Mouse (Mus musculus) heart, adult 2 months (tissue): ENCODE results near the gene Fbxo44.

Source experiments
- CTCF ChIP-seq: fragments of 200-600 bp; IDR thresholded peaks from 2 replicates; pipeline ENCODE4 v1.8.1; 2022; ENCODE audit warnings: antibody characterized with exemption, mild to moderate bottlenecking, moderate library complexity
- EP300 ChIP-seq: fragments of 200-500 bp; IDR thresholded peaks from 2 replicates; pipeline ENCODE4 v1.6.1; 2011; ENCODE audit warnings: low read depth, low read length, control low read depth; ENCODE audit not compliant: insufficient read depth
- POLR2A ChIP-seq: fragments of 200-500 bp; IDR thresholded peaks from 2 replicates; pipeline ENCODE4 v1.6.1; 2011; ENCODE audit warnings: mild to moderate bottlenecking, low read depth, low read length, control low read depth; ENCODE audit not compliant: insufficient read depth

DNA sequence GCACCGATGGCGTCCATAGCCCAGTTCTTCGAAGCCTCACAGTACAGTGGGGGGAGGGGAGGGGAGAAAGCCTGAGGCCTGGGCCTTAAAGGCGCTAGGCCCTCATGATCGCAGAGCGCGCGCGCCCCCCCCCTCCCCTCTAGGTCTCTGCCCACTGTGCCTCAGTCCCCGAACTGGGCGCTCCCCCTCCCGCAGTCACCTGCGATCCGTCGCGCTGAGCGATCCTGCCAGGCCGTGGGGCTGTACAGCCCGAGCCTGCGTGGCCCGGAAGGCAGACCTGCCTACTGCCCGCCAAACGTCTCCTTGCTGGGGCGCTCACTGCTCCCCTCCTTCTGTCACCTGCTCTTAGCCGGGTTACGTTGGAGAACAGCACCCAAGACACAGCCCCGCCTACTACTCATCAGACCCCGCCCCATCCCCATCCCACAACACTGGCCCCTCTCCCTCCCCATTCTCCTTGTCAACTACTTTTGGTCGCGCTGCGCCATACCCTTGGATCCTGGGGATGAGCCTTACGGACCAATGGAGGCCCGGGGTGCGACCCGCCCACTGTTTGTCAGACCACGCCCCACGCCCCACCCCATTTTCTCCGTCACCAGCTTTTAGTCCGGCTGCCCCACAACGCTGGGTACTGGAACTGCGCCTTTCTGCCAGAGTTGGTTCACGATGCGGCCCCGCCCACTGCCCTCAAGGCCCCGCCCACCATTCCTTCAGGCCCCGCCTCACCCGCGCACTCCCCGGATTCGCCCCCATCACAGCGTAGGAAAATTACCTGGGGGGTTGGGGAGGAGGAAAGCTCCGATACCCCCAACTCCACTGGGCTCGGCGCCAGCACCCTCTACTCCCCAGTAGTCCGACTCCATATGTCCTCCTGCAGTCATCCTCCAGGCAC lies 492 bp downstream of the Fbxo44 start:
- peak; percentile 21 for TF ChIP-seq CTCF
- peak; percentile 56; the same call in 1 of the 2 replicates for TF ChIP-seq POLR2A
- no peak for TF ChIP-seq EP300
